Mouse (Mus musculus): ENCODE measurements around the gene Rsph6a.
A peak's percentile ranks its signal among the peaks of the same experiment; 100 is the strongest.

The Rsph6a gene

GRCm38 (mm10) chr7:19107436-19107835, 52.9 kb downstream of the Rsph6a start:
- DNase-seq: no peak

GRCm38 (mm10) chr7:19109565-19109964, 55.1 kb downstream of the Rsph6a start:
- no peak for DNase-seq

GRCm38 (mm10) chr7:19118028-19118771, 63.7 kb downstream of the Rsph6a start, which contains the start of gene Gm4969:
Gene Gm4969 (minus strand): TSS chr7:19118368.
- peak; percentile 69 for DNase-seq

GRCm38 (mm10) chr7:19119083-19119482, 64.6 kb downstream of the Rsph6a start:
- no peak for DNase-seq

- DNase-seq: peak; percentile 89
Observed at GRCm38 (mm10) chr7:19119631-19120429, 65.3 kb downstream of the Rsph6a start, which contains the start of gene Fbxo46. Gene Fbxo46 (plus strand): TSS chr7:19119859.

GRCm38 (mm10) chr7:19121686-19122085, 67.2 kb downstream of the Rsph6a start:
- DNase-seq: no peak

Measured in cerebellum, adult 8-10 months (tissue).